Mouse (Mus musculus) adrenal gland (tissue): ENCODE measurements around the gene Alas2.

ENCODE experiments used
- intact Hi-C: fragments of 180-260 bp; cut with DNase I; formaldehyde crosslinking; loops from one replicate; pipeline ENCODE4 v1.15.1; 2025
- microRNA-seq, 2 experiments: library from miRNA; unstranded; fragments of <30 nt; microRNA quantifications; one replicate each; pipeline ENCODE4; 2019

Alas2 gene

GRCm38 (mm10) chrX:150598882-150599281 is 51.7 kb downstream of the Alas2 start:
- intact Hi-C loops: loop anchor here (10.0 kb wide), 1 partner anchor 516 kb away; no protein-coding TSS in a partner anchor

Small RNAs within 50 kb of the gene (microRNA-seq; reads per million reads assigned to microRNA genes)
- gene Mir3620: 0 reads per million in 2 experiments
